Mouse (Mus musculus): ENCODE data around the gene Srrt.

Srrt gene

GRCm38 (mm10) chr5:137307071-137307912, at the start of gene Srrt:
Gene Srrt, minus strand, starts transcription at chr5:137307674.
- DNase-seq (ENCODE audit: low read depth, low spot score) = peak; percentile 98

GRCm38 (mm10) chr5:137354091-137354490, 46.6 kb upstream of the Srrt start:
- no peak for DNase-seq (ENCODE audit: low read depth, low spot score)

DNA sequence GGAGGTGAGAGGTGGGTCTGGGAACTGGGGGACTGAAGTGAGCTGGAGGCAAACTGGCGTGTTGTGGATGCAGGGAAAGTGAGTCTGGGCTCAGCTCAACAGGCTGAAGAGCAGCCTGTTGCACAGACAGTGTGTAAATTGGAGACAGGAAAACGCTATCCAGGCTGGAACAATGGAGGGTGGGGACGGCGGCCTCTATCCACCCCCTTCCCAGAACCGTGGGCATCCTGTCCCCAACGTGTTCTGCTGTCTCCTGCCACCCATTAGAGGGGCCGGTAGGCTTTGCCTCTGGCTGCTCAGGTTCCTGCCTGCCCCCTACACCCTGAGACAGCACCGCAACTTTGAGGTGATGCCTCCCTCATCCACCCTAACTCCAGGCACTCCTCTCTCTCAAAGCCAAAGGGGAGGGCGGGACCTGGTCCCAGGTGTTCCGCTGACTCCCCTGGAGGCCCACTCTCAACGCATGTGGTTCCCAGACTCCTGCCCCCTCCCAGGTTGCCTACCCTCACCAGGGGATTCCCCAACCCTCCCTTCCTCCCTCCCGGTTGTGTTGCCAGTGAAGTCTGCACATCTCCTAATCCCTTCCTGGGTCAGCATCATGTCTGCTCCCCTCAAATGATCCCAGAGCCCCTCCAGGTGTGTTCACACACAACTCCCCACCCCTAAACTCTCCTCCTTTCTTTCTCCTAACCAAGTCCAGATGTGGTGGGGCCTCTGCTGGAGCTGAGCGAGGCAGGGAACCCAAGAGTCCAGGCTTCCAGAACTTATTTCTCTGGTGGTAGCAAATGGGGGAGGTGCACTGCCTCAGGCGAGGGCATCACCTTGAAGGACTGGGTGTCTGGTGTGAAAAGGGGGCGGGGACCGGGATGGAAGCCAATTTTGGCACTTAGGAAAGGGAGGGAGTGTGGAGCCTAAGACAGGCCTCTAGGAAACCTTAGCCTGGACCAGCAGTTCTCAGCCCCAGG, 44.8 kb upstream of the Srrt start:
- no peak for DNase-seq (ENCODE audit: low read depth, low spot score)

GRCm38 (mm10) chr5:137351394-137351793, 43.9 kb upstream of the Srrt start:
- DNase-seq (ENCODE audit: low read depth, low spot score) = no peak

DNA sequence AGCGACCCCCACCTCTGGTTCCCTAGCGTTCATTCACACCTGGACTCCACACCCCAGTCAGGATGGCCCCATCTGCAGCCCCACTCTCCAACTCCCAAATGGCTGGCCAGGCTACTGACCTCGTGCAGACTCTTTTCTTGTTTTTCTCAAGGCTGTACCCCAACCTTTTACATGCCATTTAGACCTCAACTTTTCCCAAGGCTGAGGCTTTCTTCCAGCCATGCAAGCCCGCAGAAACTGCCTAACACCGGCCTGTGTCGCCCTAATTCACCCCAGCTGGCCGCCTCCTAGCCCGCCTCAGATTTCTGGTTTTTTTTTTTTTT, 43.5 kb upstream of the Srrt start:
- no peak for DNase-seq (ENCODE audit: low read depth, low spot score)

DNA sequence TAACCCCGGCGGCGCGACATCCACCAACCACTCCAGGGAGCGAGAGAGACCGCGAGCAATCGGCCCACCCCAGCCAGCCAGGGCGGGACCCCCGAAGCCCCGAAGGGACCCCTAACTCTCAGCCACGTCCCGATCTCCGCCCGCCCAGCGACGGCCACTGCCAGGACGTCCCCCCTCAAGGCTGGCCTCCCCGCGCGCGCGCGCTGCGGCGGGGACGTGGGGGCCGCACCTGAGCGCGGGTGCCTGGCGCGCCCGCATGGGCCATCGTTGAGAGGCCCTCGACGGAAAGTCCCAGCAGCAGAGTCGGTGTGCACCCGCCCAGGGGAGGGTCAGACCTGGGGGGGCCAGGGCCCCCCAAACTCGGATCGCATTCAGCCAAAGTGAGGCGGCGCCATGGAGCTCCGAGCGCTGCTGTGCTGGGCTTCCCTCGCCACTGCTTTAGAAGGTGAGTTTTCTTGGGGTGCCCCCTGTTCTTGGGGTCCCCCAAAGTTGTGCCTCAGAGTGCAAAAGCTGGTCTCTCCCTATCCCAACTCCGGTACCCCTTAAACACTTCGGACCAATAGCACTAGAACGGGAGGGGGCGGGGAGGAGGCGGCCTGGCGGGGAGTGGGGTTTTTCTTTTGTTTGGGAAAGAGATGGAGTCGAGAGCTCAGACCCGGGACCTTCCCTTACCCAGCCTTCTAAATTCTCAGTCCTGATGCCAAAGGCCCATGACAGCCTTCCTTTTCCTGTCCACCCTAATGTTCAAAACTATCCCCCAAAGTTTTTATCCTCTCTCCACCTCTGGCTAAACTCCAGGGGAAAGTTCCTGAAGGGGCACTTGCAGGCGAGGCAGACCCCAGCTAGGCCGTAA, 43.0 kb upstream of the Srrt start:
- DNase-seq (ENCODE audit: low read depth, low spot score) = no peak

DNA sequence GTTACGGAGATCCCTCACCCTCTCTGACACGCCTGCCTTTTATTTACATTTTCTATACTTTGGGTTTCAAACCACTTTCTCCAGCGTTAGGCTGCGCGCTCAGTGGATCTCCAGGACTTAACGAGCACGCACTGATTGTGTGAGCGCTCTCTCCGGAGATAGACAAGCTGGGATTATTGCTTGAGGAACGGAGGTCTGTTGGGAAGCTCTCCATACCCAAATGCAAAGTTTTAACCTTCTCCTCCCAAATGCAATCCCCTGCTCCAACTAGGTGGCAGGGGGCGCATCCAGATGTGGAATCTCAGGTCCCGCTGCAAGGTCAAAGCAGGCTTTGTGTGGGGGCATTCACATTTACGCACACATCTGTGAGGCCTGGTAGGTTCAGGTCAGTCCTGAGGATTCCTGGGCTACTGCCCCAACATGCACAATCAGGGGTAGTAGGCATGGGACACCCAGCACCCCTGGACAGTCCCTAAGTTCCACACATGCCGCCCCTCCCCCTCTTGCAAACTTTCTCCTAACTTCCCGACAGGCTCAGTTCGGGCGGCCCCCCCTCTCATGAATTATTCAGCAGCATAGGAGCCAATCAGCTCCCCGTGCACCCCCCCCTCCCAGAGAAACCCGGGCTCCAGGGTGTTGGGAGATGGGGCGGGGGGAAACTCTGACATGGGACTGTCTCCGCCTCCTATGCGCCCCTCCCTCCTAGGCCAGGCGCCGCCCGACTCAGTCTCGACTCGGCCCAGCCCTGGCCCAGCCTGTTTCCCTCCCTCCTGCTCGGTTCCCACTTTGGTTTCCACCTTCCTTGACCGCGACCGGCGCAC, 42.1 kb upstream of the Srrt start, which contains the start of gene Ephb4:
Ephb4 (plus strand) TSS at position 726 of the 821 bp plus-strand sequence.
- DNase-seq (ENCODE audit: low read depth, low spot score) = peak; percentile 96

GRCm38 (mm10) chr5:137348482-137349383, 41.3 kb upstream of the Srrt start:
- peak; percentile 35 for DNase-seq (ENCODE audit: low read depth, low spot score)

- DNase-seq (ENCODE audit: low read depth, low spot score) = no peak
These were observed 40.4 kb upstream of the Srrt start for GRCm38 (mm10) chr5:137347856-137348255.

GRCm38 (mm10) chr5:137346983-137347382, 39.5 kb upstream of the Srrt start:
- DNase-seq (ENCODE audit: low read depth, low spot score) = no peak

GRCm38 (mm10) chr5:137346388-137346787, 38.9 kb upstream of the Srrt start:
- no peak for DNase-seq (ENCODE audit: low read depth, low spot score)

GRCm38 (mm10) chr5:137345821-137346220, 38.3 kb upstream of the Srrt start:
- no peak for DNase-seq (ENCODE audit: low read depth, low spot score)

GRCm38 (mm10) chr5:137343869-137344268, 36.4 kb upstream of the Srrt start:
- DNase-seq (ENCODE audit: low read depth, low spot score) = no peak

DNA sequence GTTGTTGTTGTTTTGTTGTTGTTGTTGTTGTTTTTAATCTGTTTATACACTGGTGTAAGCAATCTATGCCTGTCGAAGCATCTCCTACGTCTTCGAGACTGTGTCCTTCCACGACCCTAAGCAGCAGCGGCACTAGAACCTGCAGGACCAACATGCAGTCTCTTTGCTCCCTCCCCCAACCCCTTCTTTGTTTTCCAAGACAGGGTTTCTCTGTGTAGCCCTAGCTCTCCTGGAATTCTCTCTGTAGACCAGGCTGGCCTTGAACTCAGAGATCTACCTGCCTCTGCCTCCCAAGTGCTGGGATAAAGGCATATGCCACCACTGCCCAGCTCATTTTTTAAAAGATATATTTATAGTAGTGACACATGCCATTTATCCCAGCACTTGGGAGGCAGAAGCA, 35.9 kb upstream of the Srrt start:
- DNase-seq (ENCODE audit: low read depth, low spot score) = no peak

GRCm38 (mm10) chr5:137342407-137343012, 35.0 kb upstream of the Srrt start:
- DNase-seq (ENCODE audit: low read depth, low spot score) = no peak

DNA sequence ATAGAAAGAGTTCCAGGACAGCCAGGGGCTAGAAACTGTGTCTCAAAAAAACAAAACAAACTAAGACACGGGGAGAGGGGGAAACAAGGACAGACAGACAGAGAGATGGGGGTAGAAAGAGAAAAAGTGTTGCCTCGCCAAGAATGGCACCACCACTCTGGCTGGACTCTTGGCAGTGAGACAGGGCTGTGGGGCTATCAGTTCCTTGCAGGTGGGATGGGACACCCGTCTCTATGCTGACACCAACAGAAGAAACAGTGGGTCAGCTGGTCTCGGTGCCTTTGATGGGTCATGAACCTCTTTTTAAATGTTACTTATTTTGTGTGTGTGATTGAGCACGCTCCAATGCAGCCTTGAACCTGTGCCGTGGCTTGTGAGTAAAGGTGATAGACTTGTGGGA, 32.7 kb upstream of the Srrt start:
- DNase-seq (ENCODE audit: low read depth, low spot score) = no peak

- no peak for DNase-seq (ENCODE audit: low read depth, low spot score)
These were observed 32.0 kb upstream of the Srrt start for GRCm38 (mm10) chr5:137339290-137339979.

- no peak for DNase-seq (ENCODE audit: low read depth, low spot score)
These were observed 31.3 kb upstream of the Srrt start for GRCm38 (mm10) chr5:137338663-137339289.
